Mouse (Mus musculus): Measurements from ENCODE around the gene Atp13a1. TPM values are rescaled to one million over a fixed set of nuclear protein-coding genes. Genes with fewer than 3 reads are reported as not detected.

Atp13a1 gene
- total and polyA plus RNA-seq, 3 experiments: 36.6 to 53.3 (median 51.0) TPM

DNA sequence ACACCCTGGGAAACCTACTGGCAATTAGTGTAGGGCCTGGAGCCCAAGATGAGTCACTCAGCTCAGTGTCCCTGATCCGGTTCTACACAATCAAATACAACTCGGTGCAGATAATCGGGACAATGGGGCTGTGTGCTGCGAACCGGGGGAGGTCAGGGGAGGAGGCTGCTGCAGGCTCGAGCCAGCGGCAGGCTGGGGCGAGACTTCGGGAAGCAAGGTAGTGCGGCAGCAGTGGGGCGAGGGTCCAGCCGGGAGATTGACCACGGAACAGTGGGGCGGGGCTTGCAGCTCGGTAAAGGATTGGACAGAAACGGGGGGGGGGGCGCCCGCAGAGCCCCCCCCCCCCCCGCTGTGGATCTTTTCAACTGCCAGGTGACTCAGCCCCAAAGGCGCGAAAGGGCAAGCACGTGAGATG is 31.0 kb downstream of the Atp13a1 start:
- in situ Hi-C loops (cut with MboI; ENCODE audit: low pct_ligation_motif_present, low pct_unique_long_range_greater_than_20kb, low sequenced_read_pairs) (no loop called here), dilution Hi-C loops (cut with MboI; ENCODE audit: extremely low pct_ligation_motif_present, extremely low pct_unique_long_range_greater_than_20kb, low sequenced_read_pairs) (no loop called here)
- peak; percentile 12 for DNase-seq (ENCODE audit: extremely low read depth)
- no peaks in the 10 kb centered on the region for H3K27me3 ChIP-seq (replicated peaks)
- H3K9ac ChIP-seq (ENCODE audit: insufficient read depth, low read depth): peak overlapping the region; percentile 48
- H3K4me1 ChIP-seq (ENCODE audit: control insufficient read depth in 1 of 2, insufficient read depth in 2 of 2): peaks cover 6 to 30% of the 10 kb centered on the region in 2 experiments; a peak in 3 of 4 replicates
- peak overlapping the region; percentile 10 to 53 (median 51) for H3K4me3 ChIP-seq (replicated peaks in 1 of 3; ENCODE audit: low read depth in 2 of 3, low read length in 2 of 3, poor library complexity in 1 of 3)
- TF ChIP-seq MAFK (IDR thresholded peaks at IDR 0.05; ENCODE audit: insufficient replicate concordance, low read length): no peak
- TF ChIP-seq KAT2A (IDR thresholded peaks at IDR 0.05; ENCODE audit: insufficient replicate concordance, low read length): no peak
- no peak for TF ChIP-seq MAX (IDR thresholded peaks at IDR 0.05; ENCODE audit: low read length)
- peak; percentile 46; the same call in 1 of the 2 replicates for TF ChIP-seq POLR2A (IDR thresholded peaks at IDR 0.05; ENCODE audit: low read depth, low read length)
- TF ChIP-seq RAD21 (IDR thresholded peaks at IDR 0.05; ENCODE audit: low read depth, low read length): no peak
- TF ChIP-seq PAX5 (IDR thresholded peaks at IDR 0.05; ENCODE audit: low read length): no peak
- TF ChIP-seq EP300 (IDR thresholded peaks at IDR 0.05; ENCODE audit: low read length): no peak
- TF ChIP-seq CHD1 (IDR thresholded peaks at IDR 0.05; ENCODE audit: low read depth, low read length): no peak
- TF ChIP-seq JUND (conservative IDR thresholded peaks at IDR 0.05; ENCODE audit: low read depth, low read length): no peak
- TF ChIP-seq BHLHE40 (IDR thresholded peaks at IDR 0.05; ENCODE audit: low read depth, low read length): peak; percentile 88; the same call in 1 of the 2 replicates
- TF ChIP-seq SMC3 (IDR thresholded peaks at IDR 0.05; ENCODE audit: low read depth, low read length): no peak
- no peak for TF ChIP-seq SIN3A (IDR thresholded peaks at IDR 0.05; ENCODE audit: low read length)
- TF ChIP-seq RCOR1 (conservative IDR thresholded peaks at IDR 0.05; ENCODE audit: low read depth, low read length): 0 out of 2 replicates have a peak, but pooled peaks have one; percentile 21
- no peak for TF ChIP-seq ELF1 (IDR thresholded peaks at IDR 0.05; ENCODE audit: low read depth, low read length)
- TF ChIP-seq HCFC1 (IDR thresholded peaks at IDR 0.05; ENCODE audit: low read depth, low read length): no peak
- TF ChIP-seq ETS1 (conservative IDR thresholded peaks at IDR 0.05; ENCODE audit: low read depth, low read length): no peak
- no peak for TF ChIP-seq E2F4 (IDR thresholded peaks at IDR 0.05; ENCODE audit: insufficient replicate concordance, low read depth, low read length)
- peak overlapping the region; percentile 51 for H3K27ac ChIP-seq (ENCODE audit: insufficient read depth, low read depth)
- peaks cover 42 to 80% of the 10 kb centered on the region in 2 experiments for H3K36me3 ChIP-seq (replicated peaks in 1 of 2; ENCODE audit: control insufficient read depth in 1 of 2, insufficient read depth in 1 of 2, low read length in 1 of 2)
- H3K79me2 ChIP-seq (replicated peaks; ENCODE audit: control insufficient read depth, extremely low read depth, insufficient read depth, poor library complexity, severe bottlenecking): no peaks in the 10 kb centered on the region
- H3K9me3 ChIP-seq (replicated peaks; ENCODE audit: low read length): no peaks in the 10 kb centered on the region
- H3K4me2 ChIP-seq (ENCODE audit: insufficient read depth, low read depth, poor library complexity, severe bottlenecking): peak overlapping the region; percentile 33

- no peaks in the 10 kb centered on the region for H3K27me3 ChIP-seq (replicated peaks)
- dilution Hi-C loops (cut with MboI; ENCODE audit: extremely low pct_ligation_motif_present, extremely low pct_unique_long_range_greater_than_20kb, low sequenced_read_pairs): no loop called here
- peak within 1 kb of the TSS; percentile 33 for H3K4me2 ChIP-seq (ENCODE audit: insufficient read depth, low read depth, poor library complexity, severe bottlenecking)
- DNase-seq (ENCODE audit: extremely low read depth): peak; percentile 79
- peak within 1 kb of the TSS; percentile 51 for H3K27ac ChIP-seq (ENCODE audit: insufficient read depth, low read depth)
- peak within 1 kb of the TSS; percentile 48 for H3K9ac ChIP-seq (ENCODE audit: insufficient read depth, low read depth)
- H3K4me3 ChIP-seq (replicated peaks in 1 of 3; ENCODE audit: low read depth in 2 of 3, low read length in 2 of 3, poor library complexity in 1 of 3): peak within 1 kb of the TSS; percentile 48 to 53 (median 51)
- no peaks in the 10 kb centered on the region for H3K79me2 ChIP-seq (replicated peaks; ENCODE audit: control insufficient read depth, extremely low read depth, insufficient read depth, poor library complexity, severe bottlenecking)
- in situ Hi-C loops (cut with MboI; ENCODE audit: low pct_ligation_motif_present, low pct_unique_long_range_greater_than_20kb, low sequenced_read_pairs): no loop called here
- no peaks in the 10 kb centered on the region for H3K9me3 ChIP-seq (replicated peaks; ENCODE audit: low read length)
- H3K4me1 ChIP-seq (ENCODE audit: control insufficient read depth in 1 of 2, insufficient read depth in 2 of 2): peaks cover 6 to 36% of the 10 kb centered on the region in 2 experiments; a peak in 3 of 4 replicates
- peaks cover 36 to 80% of the 10 kb centered on the region in 2 experiments for H3K36me3 ChIP-seq (replicated peaks in 1 of 2; ENCODE audit: control insufficient read depth in 1 of 2, insufficient read depth in 1 of 2, low read length in 1 of 2)
- 0 out of 2 replicates have a peak, but pooled peaks have one; percentile 19 for TF ChIP-seq IRF4 (IDR thresholded peaks at IDR 0.05; ENCODE audit: low read depth, low read length)
- TF ChIP-seq USF2 (conservative IDR thresholded peaks at IDR 0.05; ENCODE audit: low read depth, low read length): no peak
- 0 out of 2 replicates have a peak, but pooled peaks have one; percentile 16 for TF ChIP-seq HCFC1 (IDR thresholded peaks at IDR 0.05; ENCODE audit: low read depth, low read length)
- peak; percentile 48 for TF ChIP-seq POLR2A (IDR thresholded peaks at IDR 0.05; ENCODE audit: low read depth, low read length)
- TF ChIP-seq NELFE (IDR thresholded peaks at IDR 0.05; ENCODE audit: low read depth, low read length): 0 out of 2 replicates have a peak, but pooled peaks have one; percentile 16
- no peak for TF ChIP-seq PAX5 (IDR thresholded peaks at IDR 0.05; ENCODE audit: low read length)
- peak; percentile 59 for TF ChIP-seq CHD2 (IDR thresholded peaks at IDR 0.05; ENCODE audit: low read length)
- 0 out of 2 replicates have a peak, but pooled peaks have one; percentile 31 for TF ChIP-seq MYC (IDR thresholded peaks at IDR 0.05; ENCODE audit: low read depth, low read length)
- TF ChIP-seq BHLHE40 (IDR thresholded peaks at IDR 0.05; ENCODE audit: low read depth, low read length): peak; percentile 28; the same call in 1 of the 2 replicates
- TF ChIP-seq MAFK (IDR thresholded peaks at IDR 0.05; ENCODE audit: insufficient replicate concordance, low read length): no peak
- peak; percentile 20 for TF ChIP-seq ELF1 (IDR thresholded peaks at IDR 0.05; ENCODE audit: low read depth, low read length)
- peak; percentile 53; the same call in 1 of the 2 replicates for TF ChIP-seq SIN3A (IDR thresholded peaks at IDR 0.05; ENCODE audit: low read length)
- no peak for TF ChIP-seq ZC3H11A (IDR thresholded peaks at IDR 0.05; ENCODE audit: low read depth, low read length)
- peak; percentile 32 for TF ChIP-seq ETS1 (conservative IDR thresholded peaks at IDR 0.05; ENCODE audit: low read depth, low read length)
- TF ChIP-seq USF1 (IDR thresholded peaks at IDR 0.05; ENCODE audit: low read depth, low read length): peak; percentile 7; the same call in 1 of the 2 replicates
- TF ChIP-seq KAT2A (IDR thresholded peaks at IDR 0.05; ENCODE audit: insufficient replicate concordance, low read length): no peak
- peak; percentile 94 for TF ChIP-seq MAZ (IDR thresholded peaks at IDR 0.05; ENCODE audit: low read depth, low read length)
- peak; percentile 69 for TF ChIP-seq NRF1 (IDR thresholded peaks at IDR 0.05; ENCODE audit: low read depth, low read length)
- no peak for TF ChIP-seq TBP (conservative IDR thresholded peaks at IDR 0.05; ENCODE audit: low read depth, low read length)
- TF ChIP-seq JUN (IDR thresholded peaks at IDR 0.05; ENCODE audit: insufficient read depth, low read depth, low read length): no peak
These were observed 31.6 kb downstream of the Atp13a1 start, which contains the start of gene Lpar2 for GRCm38 (mm10) chr8:69822386-69823191. TSS of gene Lpar2 (plus strand) at chr8:69822429.

All from CH12.LX (cell line).